Mouse (Mus musculus) MEL (cell line): ENCODE data around the gene Nol12. TPM values are rescaled to one million over a fixed set of nuclear protein-coding genes. Genes with fewer than 3 reads are reported as not detected.
A peak's percentile ranks its signal among the peaks of the same experiment; 100 is the strongest.

Experiments
- DNase-seq: peaks from one replicate; pipeline ENCODE4 v3.0.0; 2011; ENCODE audit warnings: low read depth, low spot score
- H3K27ac ChIP-seq: 2 replicates; pipeline ENCODE4 v1.5.1; 2012; ENCODE audit warnings: low read depth, mild to moderate bottlenecking, control low read depth, low read length, moderate library complexity; ENCODE audit not compliant: control insufficient read depth
- H3K27me3 ChIP-seq, 2 experiments: fragments of 150-350 bp in 1 of 2; sonication (generic) in 1 of 2; 2 replicates each; pipeline ENCODE4 v1.6.1; 2012; ENCODE audit warnings: low read length in 2 of 2, mild to moderate bottlenecking in 2 of 2, improper control_type of control experiment in 1 of 2, moderate library complexity in 1 of 2; ENCODE audit not compliant: insufficient read depth in 2 of 2, control insufficient read depth in 1 of 2
- H3K36me3 ChIP-seq, 2 experiments: 2 replicates each; pipeline ENCODE4 v1.6.1; 2012 to 2014; ENCODE audit warnings: low read length in 2 of 2, improper control_type of control experiment in 1 of 2, inconsistent platforms in 1 of 2, mild to moderate bottlenecking in 1 of 2; ENCODE audit not compliant: insufficient read depth in 2 of 2, control insufficient read depth in 1 of 2
- H3K4me1 ChIP-seq, 2 experiments: fragments of 150-350 bp in 1 of 2; sonication (generic) in 1 of 2; 2 replicates each; pipeline ENCODE4 v1.6.1; 2012; ENCODE audit warnings: low read length in 2 of 2, improper control_type of control experiment in 1 of 2, mild to moderate bottlenecking in 1 of 2; ENCODE audit not compliant: insufficient read depth in 2 of 2, control insufficient read depth in 1 of 2
- H3K4me3 ChIP-seq, 2 experiments: fragments of 150-350 bp in 1 of 2; sonication (generic) in 1 of 2; 2 replicates each; pipeline ENCODE4 v1.5.1; 2012; ENCODE audit warnings: low read depth in 2 of 2, low read length in 2 of 2, mild to moderate bottlenecking in 2 of 2, moderate library complexity in 2 of 2, control low read depth in 1 of 2, improper control_type of control experiment in 1 of 2; ENCODE audit not compliant: control insufficient read depth in 1 of 2, insufficient read depth in 1 of 2
- H3K79me2 ChIP-seq: 2 replicates; pipeline ENCODE4 v1.6.1; 2012; ENCODE audit warnings: mild to moderate bottlenecking, low read length, moderate library complexity; ENCODE audit not compliant: control insufficient read depth, poor library complexity, insufficient read depth
- H3K9ac ChIP-seq: 2 replicates; pipeline ENCODE4 v1.6.1; 2012; ENCODE audit warnings: low read depth, mild to moderate bottlenecking, control low read depth, low read length, moderate library complexity; ENCODE audit not compliant: control insufficient read depth, poor library complexity, severe bottlenecking
- H3K9me3 ChIP-seq: fragments of 150-350 bp; sonication (generic); replicated peaks from 2 replicates; pipeline ENCODE4 v1.6.1; 2012; ENCODE audit warnings: mild to moderate bottlenecking, low read length, improper control_type of control experiment, moderate library complexity; ENCODE audit not compliant: insufficient read depth
- BHLHE40 ChIP-seq: IDR thresholded peaks from 2 replicates; pipeline ENCODE4 v1.6.1; 2012; ENCODE audit warnings: low read depth, mild to moderate bottlenecking, inconsistent platforms, low read length, improper control_type of control experiment, borderline replicate concordance
- CHD1 ChIP-seq: IDR thresholded peaks from 2 replicates; pipeline ENCODE4 v1.6.1; 2012; ENCODE audit warnings: low read depth, mild to moderate bottlenecking, inconsistent platforms, low read length, improper control_type of control experiment
- CHD2 ChIP-seq: IDR thresholded peaks from 2 replicates; pipeline ENCODE4 v1.6.1; 2011; ENCODE audit warnings: low read length, improper control_type of control experiment
- CTCF ChIP-seq, 3 experiments: IDR thresholded peaks in 2 of 3; conservative IDR thresholded peaks in 1 of 3; 2 replicates each; pipeline ENCODE4 v1.5.1; 2011 to 2012; ENCODE audit warnings: low read length in 3 of 3, low read depth in 2 of 3, mild to moderate bottlenecking in 2 of 3, improper control_type of control experiment in 1 of 3, inconsistent platforms in 1 of 3, mixed read lengths in 1 of 3, moderate library complexity in 1 of 3; ENCODE audit not compliant: control insufficient read depth in 1 of 3, insufficient read depth in 1 of 3, poor library complexity in 1 of 3, severe bottlenecking in 1 of 3
- ETS1 ChIP-seq: IDR thresholded peaks from 2 replicates; pipeline ENCODE4 v1.6.1; 2012; ENCODE audit warnings: low read depth, mild to moderate bottlenecking, inconsistent platforms, low read length, improper control_type of control experiment, moderate library complexity
- GABPA ChIP-seq: IDR thresholded peaks from 2 replicates; pipeline ENCODE4 v1.6.1; 2012; ENCODE audit warnings: low read depth, mild to moderate bottlenecking, inconsistent platforms, low read length, improper control_type of control experiment, moderate library complexity
- GATA1 ChIP-seq: IDR thresholded peaks from 2 replicates; pipeline ENCODE4 v1.6.1; 2011; ENCODE audit warnings: low read depth, low read length, improper control_type of control experiment
- JUND ChIP-seq: IDR thresholded peaks from 2 replicates; pipeline ENCODE4 v1.6.1; 2011; ENCODE audit warnings: low read depth, mild to moderate bottlenecking, improper control_type of control experiment, low read length
- KAT2A ChIP-seq: conservative IDR thresholded peaks from 2 replicates; pipeline ENCODE4 v1.6.1; 2012; ENCODE audit warnings: low read depth, low read length, improper control_type of control experiment, inconsistent platforms
- MAFK ChIP-seq: IDR thresholded peaks from 2 replicates; pipeline ENCODE4 v1.6.1; 2011; ENCODE audit warnings: low read depth, mild to moderate bottlenecking, low read length, improper control_type of control experiment, borderline replicate concordance
- MAX ChIP-seq: IDR thresholded peaks from 2 replicates; pipeline ENCODE4 v1.6.1; 2011; ENCODE audit warnings: low read length, improper control_type of control experiment
- MAZ ChIP-seq: IDR thresholded peaks from 2 replicates; pipeline ENCODE4 v1.6.1; 2012; ENCODE audit warnings: low read depth, mild to moderate bottlenecking, inconsistent platforms, low read length, improper control_type of control experiment
- MEF2A ChIP-seq: IDR thresholded peaks from 2 replicates; pipeline ENCODE4 v1.6.1; 2014; ENCODE audit warnings: low read depth, mild to moderate bottlenecking, inconsistent platforms, low read length, improper control_type of control experiment; ENCODE audit not compliant: poor library complexity, insufficient replicate concordance, severe bottlenecking; ENCODE audit errors: extremely low read depth
- MXI1 ChIP-seq: IDR thresholded peaks from 2 replicates; pipeline ENCODE4 v1.6.1; 2011; ENCODE audit warnings: mild to moderate bottlenecking, low read depth, low read length, improper control_type of control experiment
- MYB ChIP-seq: IDR thresholded peaks from 2 replicates; pipeline ENCODE4 v1.6.1; 2011; ENCODE audit warnings: mild to moderate bottlenecking, low read depth, low read length, improper control_type of control experiment
- MYC ChIP-seq: IDR thresholded peaks from 2 replicates; pipeline ENCODE4 v1.6.1; 2011; ENCODE audit warnings: low read depth, mild to moderate bottlenecking, low read length, improper control_type of control experiment, moderate library complexity
- NELFE ChIP-seq: IDR thresholded peaks from 2 replicates; pipeline ENCODE4 v1.6.1; 2011; ENCODE audit warnings: low read depth, low read length, improper control_type of control experiment
- NRF1 ChIP-seq: IDR thresholded peaks from 2 replicates; pipeline ENCODE4 v1.6.1; 2014; ENCODE audit warnings: low read depth, mild to moderate bottlenecking, inconsistent platforms, low read length, improper control_type of control experiment, moderate library complexity; ENCODE audit not compliant: poor library complexity, insufficient read depth, severe bottlenecking
- POLR2A ChIP-seq, 2 experiments: IDR thresholded peaks; 2 replicates each; pipeline ENCODE4 v1.6.1; 2011 to 2012; ENCODE audit warnings: low read length in 2 of 2, mild to moderate bottlenecking in 2 of 2, control low read depth in 1 of 2, improper control_type of control experiment in 1 of 2, low read depth in 1 of 2, moderate library complexity in 1 of 2; ENCODE audit not compliant: control insufficient read depth in 1 of 2, insufficient read depth in 1 of 2, poor library complexity in 1 of 2
- RAD21 ChIP-seq: IDR thresholded peaks from 2 replicates; pipeline ENCODE4 v1.6.1; 2011; ENCODE audit warnings: mild to moderate bottlenecking, low read depth, low read length, improper control_type of control experiment
- RCOR1 ChIP-seq: IDR thresholded peaks from 2 replicates; pipeline ENCODE4 v1.6.1; 2012; ENCODE audit warnings: low read depth, mild to moderate bottlenecking, inconsistent platforms, low read length, improper control_type of control experiment
- SIN3A ChIP-seq: IDR thresholded peaks from 2 replicates; pipeline ENCODE4 v1.6.1; 2012; ENCODE audit warnings: low read length, improper control_type of control experiment, inconsistent platforms
- SMC3 ChIP-seq: IDR thresholded peaks from 2 replicates; pipeline ENCODE4 v1.6.1; 2011; ENCODE audit warnings: low read depth, low read length, improper control_type of control experiment
- TBP ChIP-seq: IDR thresholded peaks from 2 replicates; pipeline ENCODE4 v1.8.0; 2011; ENCODE audit warnings: low read depth, low read length, improper control_type of control experiment
- USF1 ChIP-seq: IDR thresholded peaks from 2 replicates; pipeline ENCODE4 v1.6.1; 2014; ENCODE audit warnings: low read depth, mild to moderate bottlenecking, inconsistent platforms, low read length, improper control_type of control experiment, moderate library complexity
- USF2 ChIP-seq, 2 experiments: IDR thresholded peaks; 2 replicates each; pipeline ENCODE4 v1.6.1; 2011 to 2012; ENCODE audit warnings: improper control_type of control experiment in 2 of 2, low read length in 2 of 2, borderline replicate concordance in 1 of 2, inconsistent platforms in 1 of 2, low read depth in 1 of 2, mild to moderate bottlenecking in 1 of 2; ENCODE audit not compliant: insufficient read depth in 1 of 2
- ZC3H11A ChIP-seq: IDR thresholded peaks from 2 replicates; pipeline ENCODE4 v1.6.1; 2012; ENCODE audit warnings: low read depth, mild to moderate bottlenecking, inconsistent platforms, low read length, improper control_type of control experiment
- ZKSCAN1 ChIP-seq: IDR thresholded peaks from 2 replicates; pipeline ENCODE4 v1.6.1; 2012; ENCODE audit warnings: low read depth, mild to moderate bottlenecking, inconsistent platforms, low read length, improper control_type of control experiment, moderate library complexity
- ZNF384 ChIP-seq: IDR thresholded peaks from 2 replicates; pipeline ENCODE4 v1.6.1; 2012; ENCODE audit warnings: low read depth, mild to moderate bottlenecking, inconsistent platforms, low read length, improper control_type of control experiment
- polyA plus RNA-seq, 2 experiments: library from polyadenylated mRNA; stranded (reverse) in 1 of 2; unstranded in 1 of 2; fragments of >175 nt in 1 of 2; fragments of >200 nt in 1 of 2; gene quantifications; 2 replicates each; pipeline versions ENCODE4 v1.2.1 to v1.2.4; 2012; ENCODE audit warnings: low replicate concordance in 2 of 2, low read depth in 1 of 2; ENCODE audit not compliant: insufficient read length in 2 of 2, insufficient read depth in 1 of 2, missing spikeins in 1 of 2
- total RNA-seq: library from RNA; depleted of rRNA; stranded (reverse); fragments of 300-350 nt; gene quantifications from 2 replicates; pipeline ENCODE4 v1.2.3, GENCODE M21; 2012

Gene Nol12
- total and polyA plus RNA-seq, 3 experiments: 40.8 to 127 TPM; not detected in 1

DNA sequence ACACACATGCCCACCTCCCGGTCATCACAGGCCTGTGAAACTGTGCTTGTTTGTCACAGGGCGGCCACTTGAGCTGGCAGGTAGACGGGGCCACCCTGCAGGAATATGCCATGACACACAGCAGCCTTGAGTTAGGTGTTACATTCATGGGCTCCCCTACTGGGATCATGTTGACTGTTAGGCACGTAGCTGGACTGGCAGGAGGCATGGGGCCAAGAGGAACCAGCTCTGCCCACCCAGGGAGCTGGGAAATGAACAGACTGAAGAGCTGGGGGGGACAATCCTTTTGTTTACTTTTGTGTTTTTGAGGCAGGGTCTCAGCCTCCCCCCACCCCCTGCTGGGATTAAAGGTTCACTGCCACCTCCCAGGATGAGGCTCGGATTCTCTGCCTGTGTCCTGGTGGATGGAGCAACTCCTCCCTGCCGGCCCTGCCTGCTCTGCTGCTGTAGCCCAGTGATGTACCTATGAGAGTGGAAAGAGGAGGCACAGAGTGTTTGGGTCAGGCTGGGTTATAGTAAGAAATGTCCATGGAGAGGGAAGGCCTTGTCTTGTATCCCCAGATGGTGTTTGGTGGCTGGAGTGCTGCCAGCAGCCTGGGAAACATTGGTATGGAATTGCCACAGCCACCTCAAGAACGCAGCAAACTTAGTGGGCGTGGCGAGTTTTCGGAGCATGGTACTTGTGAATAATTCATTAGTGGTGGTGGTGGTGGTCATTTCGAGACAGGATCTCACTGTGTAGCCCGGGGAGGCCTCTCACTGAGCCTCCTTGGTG, 18.5 kb upstream of the Nol12 start:
- Histone ChIP-seq H3K4me1 (peaks cover 4 to 36% of the 10 kb centered on the region in 2 experiments), H3K27ac (no peak overlapping the region)
- no peak for TF ChIP-seq MAFK
- TF ChIP-seq MYC: no peak
- no peak for TF ChIP-seq ETS1
- no peak for TF ChIP-seq CHD1
- TF ChIP-seq USF1: no peak
- TF ChIP-seq MAX: no peak
- TF ChIP-seq CTCF (IDR thresholded peaks at IDR 0.05 in 2 of 3, conservative IDR thresholded peaks at IDR 0.05 in 1 of 3; ENCODE audit: control insufficient read depth in 1 of 3, insufficient read depth in 1 of 3, low read depth in 2 of 3, low read length in 3 of 3, poor library complexity in 1 of 3, severe bottlenecking in 1 of 3): no peak
- TF ChIP-seq NRF1: no peak
- TF ChIP-seq KAT2A: no peak
- TF ChIP-seq CHD2: no peak
- no peak for TF ChIP-seq ZKSCAN1
- TF ChIP-seq GATA1: no peak
- no peak for TF ChIP-seq USF2 (IDR thresholded peaks at IDR 0.05; ENCODE audit: borderline replicate concordance in 1 of 2, insufficient read depth in 1 of 2, low read depth in 1 of 2, low read length in 2 of 2)
- TF ChIP-seq POLR2A (IDR thresholded peaks at IDR 0.05; ENCODE audit: control insufficient read depth in 1 of 2, insufficient read depth in 1 of 2, low read depth in 1 of 2, low read length in 2 of 2, poor library complexity in 1 of 2): no peak
- TF ChIP-seq MEF2A: no peak
- TF ChIP-seq JUND: no peak
- no peak for TF ChIP-seq ZNF384
- TF ChIP-seq GABPA: no peak

DNA sequence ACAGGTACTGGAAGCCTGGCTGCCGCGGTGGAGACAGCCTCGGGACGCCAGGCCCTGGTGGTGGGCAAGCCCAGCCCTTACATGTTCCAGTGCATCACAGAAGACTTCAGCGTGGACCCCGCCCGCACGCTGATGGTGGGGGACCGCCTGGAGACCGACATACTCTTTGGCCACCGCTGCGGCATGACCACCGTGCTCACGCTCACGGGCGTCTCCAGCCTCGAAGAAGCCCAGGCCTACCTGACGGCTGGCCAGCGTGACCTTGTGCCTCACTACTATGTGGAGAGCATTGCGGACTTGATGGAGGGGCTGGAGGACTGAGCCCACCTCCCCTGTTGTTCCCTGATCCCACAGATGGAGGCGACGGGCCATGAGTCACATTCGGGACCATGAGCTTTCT, 16.6 kb upstream of the Nol12 start:
- H3K27me3 ChIP-seq: no peaks in the 10 kb centered on the region
- peaks cover 0 to 31% of the 10 kb centered on the region in 2 experiments; a peak in 2 of 4 replicates for H3K36me3 ChIP-seq
- TF ChIP-seq ZC3H11A (no peak), ZKSCAN1 (no peak), RCOR1 (no peak), MAZ (no peak), GABPA (no peak), ZNF384 (no peak), CTCF (IDR thresholded peaks at IDR 0.05 in 2 of 3, conservative IDR thresholded peaks at IDR 0.05 in 1 of 3; ENCODE audit: control insufficient read depth in 1 of 3, insufficient read depth in 1 of 3, low read depth in 2 of 3, low read length in 3 of 3, poor library complexity in 1 of 3, severe bottlenecking in 1 of 3) (no peak), MYB (no peak), SIN3A (no peak), SMC3 (no peak), BHLHE40 (no peak), USF1 (no peak), GATA1 (no peak), RAD21 (no peak), MXI1 (no peak), NELFE (no peak), POLR2A (IDR thresholded peaks at IDR 0.05; ENCODE audit: control insufficient read depth in 1 of 2, insufficient read depth in 1 of 2, low read depth in 1 of 2, low read length in 2 of 2, poor library complexity in 1 of 2) (no peak; a peak in 1 of 4 replicates), KAT2A (no peak), JUND (no peak), TBP (no peak)
- TF ChIP-seq, all 39 proteins: peak for 0
- no peaks in the 10 kb centered on the region for H3K9me3 ChIP-seq
- no peak overlapping the region for H3K4me3 ChIP-seq
- H3K27ac ChIP-seq: no peak overlapping the region
- H3K9ac ChIP-seq: no peak overlapping the region
- DNase-seq: no peak
- peaks cover 4 to 53% of the 10 kb centered on the region in 2 experiments for H3K4me1 ChIP-seq
- peaks cover 21% of the 10 kb centered on the region for H3K79me2 ChIP-seq

More for the DNA sequence above, 18.5 kb upstream of the Nol12 start:
- Histone ChIP-seq H3K36me3 (peaks cover 0 to 15% of the 10 kb centered on the region in 2 experiments; a peak in 2 of 4 replicates), H3K27me3 (no peaks in the 10 kb centered on the region), H3K4me3 (peak overlapping the region; percentile 14 to 19; a peak in 3 of 4 replicates), H3K9ac (peak overlapping the region; percentile 22; the same call in 1 of the 2 replicates), H3K79me2 (peaks cover 21% of the 10 kb centered on the region), H3K9me3 (no peaks in the 10 kb centered on the region)
- no peak for DNase-seq
